Mouse (Mus musculus): ENCODE results near the gene Dnase1.
"Not testable (repeated sequence)": the region's sequence is repeated elsewhere in the genome, so short reads cannot be mapped to it uniquely, and the experiment has no call there.

The Dnase1 gene

GRCm38 (mm10) chr16:4045524-4045923 is 8.8 kb downstream of the Dnase1 start:
- DNase-seq (ENCODE audit: low spot score), result no peak

GRCm38 (mm10) chr16:4052601-4053000 is 15.9 kb downstream of the Dnase1 start:
- no peak for DNase-seq (ENCODE audit: low spot score)

DNA sequence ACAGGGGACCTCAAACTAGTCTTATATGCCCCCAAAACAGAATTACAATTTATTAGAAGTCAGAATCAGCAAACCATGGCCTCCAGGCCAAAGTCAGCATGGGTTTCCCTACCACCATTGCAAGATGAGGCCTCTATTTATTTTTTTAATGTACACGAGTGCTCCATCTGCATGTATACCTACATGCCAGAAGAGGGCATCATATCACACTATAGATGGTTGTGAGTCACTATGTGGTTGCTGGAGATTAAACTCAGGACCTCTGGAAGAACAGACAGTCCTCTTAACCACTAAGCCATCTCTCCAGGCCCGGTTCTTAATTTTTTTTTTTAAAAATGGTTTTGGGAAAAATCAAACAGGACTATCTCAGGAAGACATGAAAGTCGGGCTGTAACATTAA is 17.1 kb downstream of the Dnase1 start:
- no peak for DNase-seq (ENCODE audit: low spot score)

DNA sequence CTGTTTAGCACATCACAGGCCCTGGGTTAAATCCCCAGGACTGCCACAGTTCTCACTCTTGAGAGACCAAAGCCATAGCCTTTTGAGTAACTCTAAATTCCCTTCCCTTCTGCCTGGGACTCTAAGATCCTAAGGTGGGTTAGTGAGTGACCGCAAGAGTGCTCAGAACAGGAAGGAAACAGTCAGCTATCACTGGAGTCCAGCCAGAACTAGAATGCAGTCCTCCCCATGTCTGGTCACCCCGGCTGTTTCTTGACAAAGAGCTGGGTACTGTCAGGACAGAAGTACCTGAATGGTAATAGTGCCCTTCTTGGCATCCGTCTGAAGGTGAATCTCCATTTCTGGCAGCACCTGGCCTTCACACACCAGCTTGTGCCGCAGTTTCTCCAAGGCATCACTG is 28.2 kb downstream of the Dnase1 start:
- DNase-seq (ENCODE audit: low spot score), result no peak

- peak; percentile 39 for DNase-seq (ENCODE audit: low spot score)
These were observed 31.8 kb downstream of the Dnase1 start for GRCm38 (mm10) chr16:4068588-4068987.

DNA sequence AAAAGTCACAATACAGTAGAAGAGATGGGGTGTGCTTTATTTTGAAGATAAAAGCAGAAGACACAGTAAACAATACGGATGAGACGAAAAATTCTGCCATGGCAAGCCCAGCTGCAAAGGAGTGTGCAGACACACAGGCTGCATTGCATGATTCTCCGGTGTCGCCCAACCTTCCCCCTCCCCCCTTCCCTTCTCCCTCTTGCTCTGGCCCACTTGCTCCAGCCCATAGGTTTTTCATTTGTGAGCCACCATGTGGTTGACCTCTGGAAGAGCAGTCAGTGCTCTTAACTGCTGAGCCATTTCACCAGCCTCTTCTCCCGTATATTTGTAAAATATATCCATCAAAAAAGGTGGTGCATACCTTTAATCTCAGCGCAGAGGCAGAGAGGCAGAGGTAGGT is 37.6 kb downstream of the Dnase1 start:
- no peak for DNase-seq (ENCODE audit: low spot score)

- no peak for DNase-seq (ENCODE audit: low spot score)
These were observed 38.1 kb downstream of the Dnase1 start for GRCm38 (mm10) chr16:4074836-4075235.

DNA sequence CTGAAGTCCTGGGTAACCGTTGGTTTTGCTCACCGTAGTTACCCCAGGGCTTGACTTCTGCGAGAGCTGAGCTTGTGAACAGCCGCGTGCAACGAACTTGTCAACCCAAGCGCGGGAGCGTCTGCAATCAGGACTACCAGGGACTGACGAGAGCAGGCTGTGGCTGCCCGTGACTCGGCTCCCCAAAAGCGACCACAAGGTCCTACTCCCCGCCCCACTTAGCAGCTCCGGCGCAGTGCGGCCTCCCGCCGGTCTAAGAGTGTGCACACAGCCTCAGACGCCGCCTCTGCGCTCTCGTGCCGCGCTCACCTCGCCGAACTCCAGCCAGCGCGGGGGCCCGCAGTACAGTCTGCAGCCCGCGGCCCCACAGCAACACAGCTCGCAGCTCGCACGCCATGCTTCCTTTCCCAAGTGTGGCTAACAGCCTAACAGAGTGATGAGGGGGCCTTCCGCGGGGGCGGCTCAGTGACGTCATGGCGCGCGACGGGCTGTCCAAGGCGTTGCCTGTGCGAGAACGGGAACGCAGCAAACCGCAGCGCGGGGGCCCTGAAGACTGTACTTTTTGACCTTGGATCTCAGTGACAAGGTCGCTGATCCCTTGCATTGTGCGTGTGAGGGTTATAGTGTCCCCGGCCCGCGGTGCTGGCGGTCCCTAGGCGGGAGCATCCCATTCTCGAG is 40.8 kb downstream of the Dnase1 start, which contains the start of gene Trap1:
Gene Trap1 (minus strand): TSS at position 444 of the 678 bp plus-strand sequence.
- DNase-seq (ENCODE audit: low spot score), result peak; percentile 97

DNA sequence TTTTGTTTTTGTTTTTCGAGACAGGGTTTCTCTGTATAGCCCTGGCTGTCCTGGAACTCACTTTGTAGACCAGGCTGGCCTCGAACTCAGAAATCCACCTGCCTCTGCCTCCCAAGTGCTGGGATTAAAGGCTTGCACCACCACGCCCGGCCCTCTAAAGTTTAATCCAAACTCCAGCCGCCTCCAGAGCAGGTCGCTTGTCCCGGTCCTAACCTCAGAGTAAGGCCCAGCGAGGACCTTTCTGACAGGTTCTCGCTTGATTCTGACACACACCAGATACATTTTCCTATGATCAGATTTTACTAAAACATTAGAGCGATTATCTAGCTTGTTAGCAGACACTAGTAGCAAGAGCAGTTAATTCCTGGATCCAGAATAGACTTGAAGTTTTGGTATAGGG is 41.6 kb downstream of the Dnase1 start:
- DNase-seq (ENCODE audit: low spot score), result not testable (repeated sequence)

DNA sequence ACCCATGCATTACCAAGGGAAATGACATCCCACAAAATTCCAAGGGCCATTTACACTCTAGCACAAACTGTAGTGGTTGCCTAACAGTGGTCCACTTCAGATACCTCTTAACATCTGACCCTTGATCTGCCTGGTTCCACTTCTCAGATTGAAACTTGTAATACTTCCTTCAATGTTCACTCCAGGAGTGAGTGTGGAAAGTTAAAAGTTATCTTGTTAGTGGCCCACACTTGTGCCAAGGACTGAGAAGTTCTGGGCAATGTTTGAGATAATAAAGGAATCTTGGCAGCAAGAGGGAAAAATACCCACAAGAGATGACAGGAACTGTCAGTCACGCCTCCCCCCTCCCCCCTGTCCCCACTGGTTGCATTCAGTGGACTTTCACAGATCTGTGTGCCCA is 42.9 kb downstream of the Dnase1 start:
- no peak for DNase-seq (ENCODE audit: low spot score)

GRCm38 (mm10) chr16:4080419-4080818 is 43.7 kb downstream of the Dnase1 start:
- DNase-seq (ENCODE audit: low spot score), result not testable (repeated sequence)

GRCm38 (mm10) chr16:4085051-4085450 is 48.3 kb downstream of the Dnase1 start:
- DNase-seq (ENCODE audit: low spot score), result no peak

GRCm38 (mm10) chr16:4085851-4086387 is 49.2 kb downstream of the Dnase1 start:
- DNase-seq (ENCODE audit: low spot score), result no peak

GRCm38 (mm10) chr16:4087214-4087913 is 50.6 kb downstream of the Dnase1 start:
- DNase-seq (ENCODE audit: low spot score), result no peak
